18 mouse cellular contexts compared by ENCODE assay signal in genomic region chr2:33053966-33054365, GRCm38 (mm10).
DNase-seq lines count a peak whose midpoint lies in the region; ATAC-seq lines count a peak whose summit lies in the region.
"Had no signal": no experiment of that assay in that cellular context is flagged by ENCODE, and none has a peak within 500 bp of the region (broad histone marks: within the 10 kb centered on the region; RNA-seq: fewer than 3 reads in every experiment).

No protein-coding gene starts in this region.

- no peak overlapping the region for H3K4me3 ChIP-seq in heart, embryonic 14.5 days (ENCODE audit: control insufficient read depth in 1 of 2, insufficient read depth in 1 of 2, low read depth in 1 of 2, low read length in 2 of 2)
- H3K4me3 ChIP-seq in heart, embryonic 10.5 days: no peak overlapping the region
- no peak overlapping the region for H3K4me3 ChIP-seq in lung, embryonic 16.5 days (ENCODE audit: low read length)
- H3K4me3 ChIP-seq: embryonic facial prominence, embryonic 12.5 days; midbrain, embryonic 10.5 days; neural tube, embryonic 15.5 days had no signal

- no peaks in the 10 kb centered on the region for H3K9me3 ChIP-seq in heart, embryonic 14.5 days (ENCODE audit: control insufficient read depth, low read length)
- no peaks in the 10 kb centered on the region for H3K9me3 ChIP-seq in heart, embryonic 10.5 days
- H3K9me3 ChIP-seq in lung, embryonic 16.5 days (ENCODE audit: control insufficient read depth, low read length): no peaks in the 10 kb centered on the region
- H3K9me3 ChIP-seq: embryonic facial prominence, embryonic 12.5 days; midbrain, embryonic 10.5 days; neural tube, embryonic 15.5 days had no signal

- DNase-seq in embryo, embryonic 10.5 days (ENCODE audit: low spot score): peak; percentile 4
- no peak for DNase-seq in embryo, embryonic 9.5 days (ENCODE audit: extremely low spot score)
- DNase-seq in heart, embryonic 10.5 days (ENCODE audit: low spot score): no peak
- peak; percentile 36 for DNase-seq in Muller cell, postnatal 12 days (ENCODE audit: inconsistent ontology term)
- no peak for DNase-seq in retina, postnatal 1 day
- DNase-seq: cerebellum, postnatal 14 days; gastrocnemius, postnatal 25 days; kidney, adult 8-10 months; kidney, postnatal 36 days; liver; thymus, adult 2 months had no signal

- no peaks in the 10 kb centered on the region for H3K27me3 ChIP-seq in heart, embryonic 14.5 days (ENCODE audit: control insufficient read depth, insufficient read depth, low read length)
- H3K27me3 ChIP-seq in heart, embryonic 10.5 days (ENCODE audit: insufficient read depth, poor library complexity, severe bottlenecking): no peaks in the 10 kb centered on the region
- H3K27me3 ChIP-seq in lung, embryonic 16.5 days (ENCODE audit: control insufficient read depth, insufficient read depth, low read depth, low read length): no peaks in the 10 kb centered on the region
- H3K27me3 ChIP-seq: embryonic facial prominence, embryonic 12.5 days; neural tube, embryonic 15.5 days had no signal

- H3K9ac ChIP-seq in heart, embryonic 14.5 days (ENCODE audit: low read length): no peak overlapping the region
- H3K9ac ChIP-seq in lung, embryonic 16.5 days (ENCODE audit: low read length): no peak overlapping the region
- H3K9ac ChIP-seq: embryonic facial prominence, embryonic 12.5 days; neural tube, embryonic 15.5 days had no signal

- H3K4me2 ChIP-seq in heart, embryonic 14.5 days (ENCODE audit: low read length): 0 out of 2 replicates have a peak overlapping the region, but pooled peaks have one; percentile 16
- H3K4me2 ChIP-seq in lung, embryonic 16.5 days (ENCODE audit: low read depth, low read length): no peak overlapping the region
- H3K4me2 ChIP-seq: embryonic facial prominence, embryonic 12.5 days; neural tube, embryonic 15.5 days had no signal

- WGBS in heart, embryonic 14.5 days: 25% methylated on average over 10 of the region's 10 CpGs
- WGBS in heart, embryonic 10.5 days: 41% methylated on average over 10 of the region's 10 CpGs
- 21% methylated on average over 10 of the region's 10 CpGs for WGBS in lung, embryonic 16.5 days

- no peaks in the 10 kb centered on the region for H3K36me3 ChIP-seq in heart, embryonic 14.5 days (ENCODE audit: control insufficient read depth, insufficient read depth, low read length)
- no peaks in the 10 kb centered on the region for H3K36me3 ChIP-seq in heart, embryonic 10.5 days
- H3K36me3 ChIP-seq in lung, embryonic 16.5 days (ENCODE audit: control insufficient read depth, insufficient read depth, low read length): no peaks in the 10 kb centered on the region
- H3K36me3 ChIP-seq: embryonic facial prominence, embryonic 12.5 days; midbrain, embryonic 10.5 days had no signal

- ATAC-seq in heart, embryonic 14.5 days (ENCODE audit: insufficient number of reproducible peaks, insufficient read depth, low FRiP score, low read depth): no peak
- peak; percentile 95 for ATAC-seq in lung, embryonic 16.5 days (ENCODE audit: low read depth)
- ATAC-seq in inflammation-experienced regulatory T-cells, adult 6 months: no peak
- ATAC-seq: activated CD4-positive, CD25-positive, alpha-beta regulatory T cell, adult 4 months had no signal

- peak overlapping the region; percentile 9 to 50; a peak in 1 of 4 replicates for H3K27ac ChIP-seq in heart, embryonic 14.5 days (replicated peaks in 1 of 2; ENCODE audit: control insufficient read depth in 1 of 2, insufficient read depth in 1 of 2, low read depth in 2 of 2, low read length in 2 of 2)
- no peak overlapping the region for H3K27ac ChIP-seq in heart, embryonic 10.5 days
- H3K27ac ChIP-seq in lung, embryonic 16.5 days (ENCODE audit: low read length): peak overlapping the region; percentile 55; the same call in 1 of the 2 replicates
- H3K27ac ChIP-seq: embryonic facial prominence, embryonic 12.5 days; midbrain, embryonic 10.5 days; neural tube, embryonic 15.5 days had no signal

- peaks cover 4 to 8% of the 10 kb centered on the region in 2 experiments; a peak in 2 of 4 replicates for H3K4me1 ChIP-seq in heart, embryonic 14.5 days (ENCODE audit: control insufficient read depth in 2 of 2, insufficient read depth in 2 of 2, low read length in 2 of 2)
- H3K4me1 ChIP-seq in heart, embryonic 10.5 days: peaks cover 7% of the 10 kb centered on the region; the same call in 1 of the 2 replicates
- peaks cover 3% of the 10 kb centered on the region; the same call in 1 of the 2 replicates for H3K4me1 ChIP-seq in lung, embryonic 16.5 days (replicated peaks; ENCODE audit: control insufficient read depth, insufficient read depth, low read length)
- H3K4me1 ChIP-seq: embryonic facial prominence, embryonic 12.5 days; midbrain, embryonic 10.5 days; neural tube, embryonic 15.5 days had no signal

Comparison
In these comparisons a context has a peak if more than half of its experiments do, and no peak if none do; other contexts are left out.
1. DNase-seq: peak in embryo, embryonic 10.5 days (single experiment) and Muller cell, postnatal 12 days (single experiment); none in embryo, embryonic 9.5 days (single experiment), heart, embryonic 10.5 days (single experiment) and retina, postnatal 1 day (single experiment).